Mouse (Mus musculus) G1E-ER4 (cell line): ENCODE data around the gene Fam19a3. TPM values are rescaled to one million over a fixed set of nuclear protein-coding genes. Genes with fewer than 3 reads are reported as not detected.

Experiments
- GATA1 ChIP-seq: IDR thresholded peaks from one replicate; pipeline ENCODE4 v1.8.0; 2012; ENCODE audit warnings: low read length, inconsistent platforms
- polyA plus RNA-seq: library from polyadenylated mRNA; stranded (reverse); fragments of >175 nt; gene quantifications from 2 replicates; pipeline ENCODE4 v1.2.3, GENCODE M21; 2012

Fam19a3 gene
- polyA plus RNA-seq = not detected in 2 replicates

GRCm38 (mm10) chr3:104781471-104781903 lies at the start of gene Fam19a3:
Gene Fam19a3, minus strand, starts transcription at chr3:104781840.
- TF ChIP-seq GATA1 = no peak

- no peak for TF ChIP-seq GATA1
These were observed 40.8 kb upstream of the Fam19a3 start for GRCm38 (mm10) chr3:104822413-104822812.

GRCm38 (mm10) chr3:104820426-104820825 lies 38.8 kb upstream of the Fam19a3 start:
- no peak for TF ChIP-seq GATA1

- no peak for TF ChIP-seq GATA1
These were observed 37.1 kb upstream of the Fam19a3 start for GRCm38 (mm10) chr3:104818749-104819134.

GRCm38 (mm10) chr3:104817991-104818748 lies 36.5 kb upstream of the Fam19a3 start, which contains the start of gene Mov10:
Gene Mov10, minus strand, starts transcription at chr3:104818563.
- no peak for TF ChIP-seq GATA1

- TF ChIP-seq GATA1 = no peak
These were observed 35.9 kb upstream of the Fam19a3 start for GRCm38 (mm10) chr3:104817481-104817990.

- no peak for TF ChIP-seq GATA1
These were observed 34.5 kb upstream of the Fam19a3 start for GRCm38 (mm10) chr3:104816130-104816529.

- TF ChIP-seq GATA1 = no peak
These were observed 33.7 kb upstream of the Fam19a3 start for GRCm38 (mm10) chr3:104815346-104815745.

GRCm38 (mm10) chr3:104814746-104815145 lies 33.1 kb upstream of the Fam19a3 start:
- no peak for TF ChIP-seq GATA1

GRCm38 (mm10) chr3:104812254-104812653 lies 30.6 kb upstream of the Fam19a3 start:
- no peak for TF ChIP-seq GATA1

GRCm38 (mm10) chr3:104811752-104812151 lies 30.1 kb upstream of the Fam19a3 start:
- TF ChIP-seq GATA1 = no peak

GRCm38 (mm10) chr3:104805539-104805938 lies 23.9 kb upstream of the Fam19a3 start:
- no peak for TF ChIP-seq GATA1

- TF ChIP-seq GATA1 = no peak
These were observed 22.7 kb upstream of the Fam19a3 start for GRCm38 (mm10) chr3:104804312-104804711.

- no peak for TF ChIP-seq GATA1
These were observed 19.8 kb upstream of the Fam19a3 start for GRCm38 (mm10) chr3:104801481-104801880.

GRCm38 (mm10) chr3:104800681-104801080 lies 19.0 kb upstream of the Fam19a3 start:
- TF ChIP-seq GATA1 = no peak

- TF ChIP-seq GATA1 = no peak
These were observed 14.9 kb upstream of the Fam19a3 start for GRCm38 (mm10) chr3:104796430-104797082.
